Comparison of ENCODE assay signal across 21 mouse cellular contexts in genomic region chr13:95566841-95567551, GRCm38 (mm10). TPM values are rescaled to one million over a fixed set of nuclear protein-coding genes. Genes with fewer than 3 reads are reported as not detected.
DNase-seq lines count a peak whose midpoint lies in the region; ATAC-seq and TF ChIP-seq lines count a peak whose summit lies in the region.
"Had no signal": no experiment of that assay in that cellular context is flagged by ENCODE, and none has a peak within 500 bp of the region (broad histone marks: within the 10 kb centered on the region; RNA-seq: fewer than 3 reads in every experiment).

No protein-coding gene starts in this region.

- no peak for TF ChIP-seq EP300 in CH12.LX (IDR thresholded peaks at IDR 0.05; ENCODE audit: low read length)

- ATAC-seq in liver, embryonic 13.5 days (ENCODE audit: low read depth), result peak; percentile 72
- ATAC-seq: forebrain, postnatal 0 days; midbrain, embryonic 16.5 days had no signal

- peak; percentile 12 for DNase-seq in CH12.LX (ENCODE audit: extremely low read depth)
- DNase-seq in c-Kit-positive CD71-positive TER-119-positive erythroid progenitor cells, embryonic 14.5 days (ENCODE audit: low spot score), result peak; percentile 49
- DNase-seq in liver, embryonic 13.5 days, result peak; percentile 34
- DNase-seq in natural killer cell, adult 2 months (ENCODE audit: low spot score in 2 of 2), result peak; percentile 18 to 49
- DNase-seq in adrenal gland, postnatal 25 days, result no peak
- DNase-seq in MN1 (ENCODE audit: low spot score), result no peak
- DNase-seq in cerebellum, postnatal 10 days, result no peak
- DNase-seq: adrenal gland, adult 8-10 months; cerebellum, postnatal 14 days; forebrain, postnatal 0 days; gastrocnemius, postnatal 14 days; heart, postnatal 36 days; left cerebral cortex, postnatal 4 days; lung, embryonic 14.5 days; right cerebral cortex, postnatal 25 days; thymus, adult 2 months had no signal

- H3K36me3 ChIP-seq in CH12.LX (replicated peaks in 1 of 2; ENCODE audit: control insufficient read depth in 1 of 2, insufficient read depth in 1 of 2, low read length in 1 of 2), result no peaks in the 10 kb centered on the region
- H3K36me3 ChIP-seq in liver, embryonic 13.5 days, result no peaks in the 10 kb centered on the region
- H3K36me3 ChIP-seq: neural tube, embryonic 13.5 days had no signal

- in situ Hi-C loops in CH12.LX (cut with MboI; ENCODE audit: low pct_ligation_motif_present, low pct_unique_long_range_greater_than_20kb, low sequenced_read_pairs), result loop anchor here (5.0 kb wide), 1 partner anchor 150 kb away; no protein-coding TSS in a partner anchor

- no peak overlapping the region for H3K4me2 ChIP-seq in CH12.LX (ENCODE audit: insufficient read depth, low read depth, poor library complexity, severe bottlenecking)
- H3K4me2 ChIP-seq in liver, embryonic 13.5 days, result no peak overlapping the region
- H3K4me2 ChIP-seq: lung, embryonic 14.5 days; neural tube, embryonic 13.5 days had no signal

- no peak for TF ChIP-seq RAD21 in CH12.LX (IDR thresholded peaks at IDR 0.05; ENCODE audit: low read depth, low read length)

- no peaks in the 10 kb centered on the region for H3K27me3 ChIP-seq in CH12.LX (replicated peaks)
- H3K27me3 ChIP-seq in liver, embryonic 13.5 days, result no peaks in the 10 kb centered on the region
- H3K27me3 ChIP-seq: neural tube, embryonic 13.5 days had no signal

- no peak overlapping the region for H3K9ac ChIP-seq in CH12.LX (ENCODE audit: insufficient read depth, low read depth)
- H3K9ac ChIP-seq in liver, embryonic 13.5 days, result no peak overlapping the region
- H3K9ac ChIP-seq: forebrain, postnatal 0 days; lung, embryonic 14.5 days; neural tube, embryonic 13.5 days had no signal

- no peaks in the 10 kb centered on the region for H3K79me2 ChIP-seq in CH12.LX (replicated peaks; ENCODE audit: control insufficient read depth, extremely low read depth, insufficient read depth, poor library complexity, severe bottlenecking)

- dilution Hi-C loops in CH12.LX (cut with MboI; ENCODE audit: extremely low pct_ligation_motif_present, extremely low pct_unique_long_range_greater_than_20kb, low sequenced_read_pairs), result no loop called here

- no peak overlapping the region for H3K4me3 ChIP-seq in CH12.LX (replicated peaks in 1 of 3; ENCODE audit: low read depth in 2 of 3, low read length in 2 of 3, poor library complexity in 1 of 3)
- H3K4me3 ChIP-seq in liver, embryonic 13.5 days (replicated peaks), result no peak overlapping the region
- H3K4me3 ChIP-seq: erythroblast, embryonic 14.5 days; neural tube, embryonic 13.5 days had no signal

- no peak for TF ChIP-seq CTCF in CH12.LX (conservative IDR thresholded peaks at IDR 0.05 in 1 of 2, IDR thresholded peaks at IDR 0.05 in 1 of 2; ENCODE audit: low read depth in 2 of 2, low read length in 2 of 2)

- no peak overlapping the region for H3K27ac ChIP-seq in CH12.LX (ENCODE audit: insufficient read depth, low read depth)
- H3K27ac ChIP-seq in liver, embryonic 13.5 days, result no peak overlapping the region
- H3K27ac ChIP-seq: kidney, postnatal 0 days; macrophage; neural tube, embryonic 13.5 days had no signal

- no peaks in the 10 kb centered on the region for H3K4me1 ChIP-seq in CH12.LX (ENCODE audit: control insufficient read depth in 1 of 2, insufficient read depth in 2 of 2)
- peaks cover 21% of the 10 kb centered on the region for H3K4me1 ChIP-seq in liver, embryonic 13.5 days (replicated peaks)
- H3K4me1 ChIP-seq: neural tube, embryonic 13.5 days had no signal

- TF ChIP-seq POLR2A in CH12.LX (IDR thresholded peaks at IDR 0.05; ENCODE audit: low read depth, low read length), result no peak

- peaks cover 6% of the 10 kb centered on the region for H3K9me3 ChIP-seq in CH12.LX (replicated peaks; ENCODE audit: low read length)
- H3K9me3 ChIP-seq in liver, embryonic 13.5 days (replicated peaks), result no peaks in the 10 kb centered on the region

- 70% methylated on average over 15 of the region's 15 CpGs for WGBS in liver, embryonic 13.5 days (ENCODE audit: insufficient replicate concordance)

TF ChIP-seq in CH12.LX, 34 proteins besides CTCF, POLR2A, EP300 and RAD21:
- TF ChIP-seq PAX5 (IDR thresholded peaks at IDR 0.05; ENCODE audit: low read length) (no peak), ELF1 (IDR thresholded peaks at IDR 0.05; ENCODE audit: low read depth, low read length) (no peak), SIN3A (IDR thresholded peaks at IDR 0.05; ENCODE audit: low read length) (no peak), JUN (IDR thresholded peaks at IDR 0.05; ENCODE audit: insufficient read depth, low read depth, low read length) (no peak), MAZ (IDR thresholded peaks at IDR 0.05; ENCODE audit: low read depth, low read length) (no peak), NRF1 (IDR thresholded peaks at IDR 0.05; ENCODE audit: low read depth, low read length) (no peak), RCOR1 (conservative IDR thresholded peaks at IDR 0.05; ENCODE audit: low read depth, low read length) (no peak), USF1 (IDR thresholded peaks at IDR 0.05; ENCODE audit: low read depth, low read length) (no peak), NELFE (IDR thresholded peaks at IDR 0.05; ENCODE audit: low read depth, low read length) (no peak)

RNA-seq across cellular contexts. Expression of gene F2rl1, which starts 42.0 kb away (rescaled TPM):
- total RNA-seq in CH12.LX (2012; rRNA removed) (not detected in 2 replicates), CH12.LX (2014; rRNA removed) (not detected in 2 replicates)
- polyA plus RNA-seq in CH12.LX (2012; ENCODE audit: insufficient read length, low read depth), result not detected in 2 replicates
- polyA plus RNA-seq in liver, embryonic 13.5 days (2015; fragmentation: Nextera tagmentation; extraction: Ambion mirVana), result 0.22 and 0.32 TPM in 2 replicates
- total RNA-seq in adrenal gland, postnatal 25 days (2021), result 0.12 TPM in 1 of 2 replicates, not detected in the other
- polyA plus RNA-seq: erythroblast, embryonic 14.5 days; macrophage; neural tube, embryonic 13.5 days had no signal

RNA-seq across cellular contexts. Expression of gene F2r, which starts 51.3 kb away (rescaled TPM):
- 0.04 and 0.17 TPM in 2 replicates for total RNA-seq in CH12.LX (2012; rRNA removed)
- total RNA-seq in CH12.LX (2014; rRNA removed), result 0.28 and 0.30 TPM in 2 replicates
- 0.10 and 0.30 TPM in 2 replicates for polyA plus RNA-seq in CH12.LX (2012; ENCODE audit: insufficient read length, low read depth)
- polyA plus RNA-seq in liver, embryonic 13.5 days (2015; fragmentation: Nextera tagmentation; extraction: Ambion mirVana), result 42.8 and 53.6 TPM in 2 replicates
- 108 and 116 TPM in 2 replicates for total RNA-seq in adrenal gland, postnatal 25 days (2021)

Comparison
In these comparisons a context has a peak if more than half of its experiments do, and no peak if none do; other contexts are left out.
1. DNase-seq: peak in CH12.LX (single experiment), c-Kit-positive CD71-positive TER-119-positive erythroid progenitor cells, embryonic 14.5 days (single experiment), liver, embryonic 13.5 days (single experiment) and natural killer cell, adult 2 months (2 of 2); none in adrenal gland, postnatal 25 days (single experiment), MN1 (single experiment) and cerebellum, postnatal 10 days (0 of 2).
2. RNA of gene F2r, which starts 51.3 kb away (total RNA-seq): 108 to 116 TPM in adrenal gland, postnatal 25 days; 0.04 to 0.30 TPM in CH12.LX; every median in the first group is over 10 times any median in the second.